Mouse (Mus musculus): ENCODE data around the gene Arhgef25.
"Not testable (repeated sequence)": the region's sequence is repeated elsewhere in the genome, so short reads cannot be mapped to it uniquely, and the experiment has no call there.

Gene Arhgef25

DNA sequence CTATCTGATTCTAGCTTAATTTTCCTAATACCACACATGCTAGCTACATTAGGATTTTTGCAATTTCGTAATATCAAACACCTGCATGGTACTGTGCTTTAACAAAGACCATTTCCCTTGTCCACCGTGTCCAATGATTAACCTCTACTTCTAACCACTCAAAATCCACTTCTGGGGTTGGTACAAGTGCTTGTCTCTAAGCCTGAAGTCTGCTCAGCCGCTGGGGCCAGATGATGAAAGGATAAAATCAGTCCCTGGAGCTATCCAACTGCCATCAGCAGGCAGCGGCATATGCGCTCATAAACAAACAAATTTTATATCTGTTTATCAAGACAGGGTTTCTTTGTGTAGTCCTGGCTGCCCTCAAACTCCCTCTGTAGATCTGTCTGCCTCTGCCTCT lies 14.7 kb upstream of the Arhgef25 start:
- no peak for DNase-seq (ENCODE audit: extremely low read depth, low read depth)

DNA sequence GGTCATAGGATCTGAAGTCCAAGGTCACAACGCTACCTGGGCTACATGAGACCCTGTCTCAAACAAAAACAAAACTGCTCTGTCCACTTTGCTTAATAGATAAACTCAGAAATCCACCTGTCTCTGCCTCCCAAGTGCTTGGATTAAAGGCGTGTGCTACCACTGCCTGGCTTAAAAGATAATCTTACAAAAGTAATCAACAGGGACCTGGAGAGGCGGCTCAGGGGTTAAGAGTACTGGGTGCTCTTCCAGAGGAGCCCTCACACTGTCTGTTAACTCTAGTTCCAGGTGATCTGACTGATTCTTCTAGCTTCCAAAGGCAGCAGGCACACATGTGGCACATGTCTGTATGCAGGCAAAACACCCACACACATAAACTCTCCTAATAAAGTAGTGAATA lies 13.2 kb upstream of the Arhgef25 start:
- no peak for DNase-seq (ENCODE audit: extremely low read depth, low read depth)

DNA sequence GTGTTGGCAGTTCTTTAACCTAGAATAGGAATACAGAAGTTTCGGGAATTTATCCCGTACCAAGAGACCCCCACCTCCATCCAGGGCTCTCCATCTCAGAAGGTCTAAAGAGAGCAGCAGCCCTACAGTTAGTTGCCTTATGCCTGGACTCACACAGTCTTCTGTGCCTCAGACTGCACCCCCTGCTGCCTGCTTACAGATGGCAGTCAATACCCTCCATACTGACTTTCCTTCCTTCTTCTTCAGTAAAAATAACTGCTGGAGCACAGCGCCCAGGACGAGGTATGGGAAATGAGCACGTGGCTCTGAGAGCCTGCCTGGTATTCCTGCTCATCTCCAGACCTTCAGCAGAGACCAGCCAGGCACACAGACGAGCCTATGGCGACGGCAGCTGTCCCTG lies 10.4 kb upstream of the Arhgef25 start:
- DNase-seq (ENCODE audit: extremely low read depth, low read depth) = no peak

DNA sequence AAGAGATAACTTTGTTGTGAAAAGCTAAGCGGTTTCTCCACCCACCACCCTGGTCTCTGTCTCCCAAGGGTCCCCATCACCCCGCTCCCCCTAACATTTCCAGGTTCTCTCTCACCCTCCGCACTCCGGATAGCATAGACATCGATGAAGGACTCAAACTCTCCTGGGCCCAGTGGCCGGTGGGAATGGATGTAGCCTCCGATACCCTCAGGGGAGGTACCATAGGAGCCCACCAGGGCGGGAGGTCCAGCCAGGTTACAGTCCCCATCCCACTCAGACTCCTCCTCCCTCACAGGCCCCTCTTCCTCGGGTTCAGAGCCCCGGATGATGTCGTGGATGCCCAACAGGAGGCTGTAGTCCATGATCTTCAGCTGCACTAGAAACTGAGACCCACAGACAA lies 9.6 kb upstream of the Arhgef25 start:
- DNase-seq (ENCODE audit: extremely low read depth, low read depth) = no peak

DNA sequence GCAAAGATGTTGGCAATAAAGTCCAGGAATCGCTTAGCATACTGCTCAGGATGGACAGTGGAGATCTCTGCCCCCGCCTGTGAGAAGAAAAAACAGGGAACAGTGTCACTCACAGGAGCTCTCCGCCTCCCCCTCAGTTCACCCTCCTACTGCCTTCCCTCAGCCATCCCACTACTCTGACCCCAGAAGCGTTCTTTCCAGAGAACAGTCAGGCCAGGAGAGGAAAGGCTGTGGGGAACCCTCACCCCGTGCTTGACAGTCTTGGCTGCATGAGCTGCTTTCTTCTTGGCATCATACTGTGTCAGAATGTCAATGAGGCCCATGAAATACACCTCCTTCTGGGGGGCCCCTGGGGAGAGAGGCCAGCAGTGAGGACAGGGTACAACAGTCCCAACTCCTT lies 9.2 kb upstream of the Arhgef25 start:
- no peak for DNase-seq (ENCODE audit: extremely low read depth, low read depth)

DNA sequence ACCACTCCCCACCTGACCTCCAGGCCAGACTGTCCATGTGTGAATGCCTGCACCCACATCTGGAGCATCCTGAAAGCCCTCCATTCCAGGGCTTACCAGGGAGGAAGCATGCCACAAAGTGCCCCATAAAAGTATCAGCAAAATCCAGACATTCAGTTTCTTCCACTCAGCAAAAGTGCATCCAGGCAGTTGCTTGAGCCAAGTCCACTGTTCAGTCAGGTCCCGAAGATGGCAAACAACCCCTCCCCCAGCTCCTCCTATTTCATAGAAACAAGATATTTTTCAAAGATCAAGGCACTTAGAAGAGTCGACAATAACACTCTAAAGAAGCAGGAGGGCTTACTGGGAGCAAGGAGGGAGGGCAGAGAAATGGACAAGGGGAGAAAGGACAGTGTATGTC lies 8.6 kb upstream of the Arhgef25 start:
- DNase-seq (ENCODE audit: extremely low read depth, low read depth) = no peak

DNA sequence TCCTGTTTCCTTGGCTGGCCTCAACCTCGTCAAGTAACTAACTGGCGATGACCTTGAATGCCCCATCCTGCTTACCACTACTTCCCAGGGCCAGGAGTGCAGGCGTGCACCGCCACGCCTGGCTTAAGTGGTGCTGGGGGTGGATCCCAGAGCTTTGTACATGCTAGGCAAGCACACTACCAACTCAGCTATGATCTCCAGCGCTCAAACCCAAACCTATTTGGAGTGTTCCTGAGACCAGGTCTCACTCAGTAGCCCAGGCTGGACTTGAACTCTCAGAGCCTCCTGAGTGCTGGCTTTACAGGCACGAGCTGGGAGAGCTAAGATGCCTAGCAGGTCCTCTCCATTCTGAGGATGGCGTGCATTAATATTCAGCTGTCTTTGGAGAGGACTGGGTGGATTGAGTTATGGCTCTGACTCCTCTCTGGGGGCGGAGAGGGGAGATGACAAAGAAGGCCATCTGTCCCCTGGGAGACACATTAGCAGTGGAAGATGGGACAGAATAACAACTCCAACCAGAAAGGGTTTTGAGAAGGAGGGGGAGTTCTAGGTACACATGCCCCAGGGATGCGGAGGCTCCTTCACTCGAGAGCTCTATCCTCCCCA lies 7.7 kb upstream of the Arhgef25 start:
- DNase-seq (ENCODE audit: extremely low read depth, low read depth) = no peak

DNA sequence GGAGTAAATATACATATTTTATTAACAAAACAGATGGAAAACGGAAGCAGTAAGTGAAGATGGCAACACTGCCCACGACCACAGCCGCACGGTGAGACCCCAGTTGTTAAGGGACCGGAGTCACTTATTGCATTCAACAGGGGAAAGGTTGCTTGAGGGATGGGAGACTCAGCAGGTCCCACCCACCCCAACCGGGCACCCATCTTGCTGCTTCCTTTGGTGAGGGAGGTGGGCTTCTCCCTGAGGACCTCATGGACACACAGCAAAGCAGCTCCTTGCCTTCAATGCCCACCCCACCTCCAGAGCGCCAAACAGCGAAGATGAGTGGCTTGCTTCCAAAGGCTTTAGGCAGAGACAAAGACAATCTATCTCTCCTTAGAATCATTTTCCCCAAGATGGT lies 7.2 kb upstream of the Arhgef25 start:
- DNase-seq (ENCODE audit: extremely low read depth, low read depth) = no peak

DNA sequence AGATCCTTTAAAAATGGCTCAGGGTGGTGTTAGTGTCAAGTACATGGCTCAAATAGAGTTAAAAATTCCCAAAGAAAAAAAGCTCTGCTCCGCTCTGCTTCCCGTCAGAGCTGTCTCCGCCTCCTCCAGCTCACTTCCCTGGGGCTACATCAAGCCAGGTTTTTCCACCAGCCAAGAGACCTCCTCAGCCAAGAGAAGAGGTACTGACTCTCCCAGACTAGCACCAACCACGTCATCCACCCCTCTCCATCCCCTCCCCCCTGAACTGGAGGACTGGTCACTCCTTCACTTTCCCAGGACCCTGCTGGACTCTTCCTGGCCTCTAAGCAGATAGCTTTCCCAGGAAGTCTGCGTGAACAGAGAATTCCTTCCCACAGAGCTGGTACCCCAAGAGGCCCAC lies 6.5 kb upstream of the Arhgef25 start:
- no peak for DNase-seq (ENCODE audit: extremely low read depth, low read depth)

DNA sequence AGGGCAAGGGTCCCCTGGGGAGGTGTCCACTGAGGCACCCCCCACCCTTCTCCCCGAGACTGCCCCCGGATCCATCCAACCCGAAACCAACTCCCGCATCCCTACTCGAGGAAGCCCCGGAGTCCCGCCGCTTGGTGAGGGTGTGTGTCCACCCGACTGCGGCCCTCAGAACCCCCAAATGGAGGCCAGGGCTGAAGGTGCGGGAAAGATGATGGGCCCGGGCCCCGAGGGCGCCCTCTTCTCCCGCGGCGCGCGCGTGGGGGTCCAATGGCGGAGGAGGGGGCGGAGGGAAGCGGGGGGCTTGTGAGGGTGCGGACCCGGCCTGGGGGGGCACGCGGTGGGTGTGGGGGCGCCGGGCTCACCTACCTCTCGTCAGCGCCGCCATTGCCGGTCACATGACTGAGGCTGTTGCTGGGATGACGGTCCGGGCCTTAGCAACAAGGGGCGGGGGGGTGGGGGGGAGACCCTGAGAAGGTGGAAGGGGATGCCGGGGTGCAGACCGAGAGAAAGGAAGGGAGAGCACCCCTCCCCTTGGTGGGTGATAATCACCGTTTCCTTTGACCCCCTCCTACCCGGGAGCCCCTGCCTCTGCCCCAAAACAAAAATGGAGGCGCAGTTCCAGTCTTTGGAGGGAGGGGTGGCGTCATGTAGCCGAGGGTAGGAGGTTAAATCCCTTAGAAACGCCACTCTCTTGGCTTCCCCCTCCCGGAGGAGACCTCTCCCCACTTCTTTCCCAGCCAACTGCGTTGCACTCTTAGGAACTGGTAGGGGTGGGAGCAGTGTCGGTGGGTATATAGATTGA lies 5.6 kb upstream of the Arhgef25 start, which contains the start of gene Dtx3:
Dtx3 (minus strand) TSS at position 401 of the 802 bp plus-strand sequence.
- DNase-seq (ENCODE audit: extremely low read depth, low read depth) = no peak

DNA sequence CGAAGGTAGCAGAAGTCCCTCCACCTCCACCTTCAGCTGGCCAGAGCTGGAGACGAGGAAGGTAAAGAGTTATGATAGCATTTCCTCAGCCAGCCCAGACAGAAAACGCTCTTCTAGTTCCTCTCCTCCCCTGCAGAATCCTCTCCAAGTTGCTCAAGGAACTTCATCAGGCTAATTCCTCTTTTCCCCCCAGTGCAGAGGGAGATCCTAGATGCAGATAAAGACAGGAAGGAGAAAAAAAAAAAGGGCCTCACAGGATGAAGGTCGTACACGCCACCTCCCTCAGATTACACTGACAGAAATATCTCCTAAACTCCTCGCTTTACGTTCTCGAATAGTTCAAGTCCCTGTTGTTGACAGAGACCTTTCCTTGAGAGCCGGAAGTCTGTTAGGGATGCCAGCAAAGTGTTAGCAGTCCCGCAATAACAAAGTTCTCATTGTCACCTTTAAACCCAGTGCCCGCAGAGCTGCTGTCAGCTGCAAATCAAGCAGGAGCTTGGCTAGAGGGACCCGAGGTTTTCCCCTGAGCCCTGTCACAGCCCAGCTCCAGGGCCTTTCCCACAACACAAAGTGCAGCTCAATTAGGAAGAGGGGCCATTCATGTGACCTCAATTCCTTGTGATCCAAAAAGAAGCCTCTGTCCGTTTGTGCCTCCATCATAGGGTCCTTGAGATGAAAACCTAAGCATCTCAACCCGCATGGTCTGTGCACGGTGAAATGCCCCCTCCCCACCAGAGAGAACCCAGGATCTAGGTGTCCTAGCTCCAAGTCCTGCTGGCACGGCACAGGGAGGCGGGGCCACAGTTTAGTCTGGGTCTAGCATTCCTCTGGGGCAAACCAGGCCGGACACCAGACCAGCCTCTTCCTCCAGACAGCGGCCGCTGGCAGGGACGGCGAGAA lies 4.8 kb upstream of the Arhgef25 start:
- DNase-seq (ENCODE audit: extremely low read depth, low read depth) = peak; percentile 83

DNA sequence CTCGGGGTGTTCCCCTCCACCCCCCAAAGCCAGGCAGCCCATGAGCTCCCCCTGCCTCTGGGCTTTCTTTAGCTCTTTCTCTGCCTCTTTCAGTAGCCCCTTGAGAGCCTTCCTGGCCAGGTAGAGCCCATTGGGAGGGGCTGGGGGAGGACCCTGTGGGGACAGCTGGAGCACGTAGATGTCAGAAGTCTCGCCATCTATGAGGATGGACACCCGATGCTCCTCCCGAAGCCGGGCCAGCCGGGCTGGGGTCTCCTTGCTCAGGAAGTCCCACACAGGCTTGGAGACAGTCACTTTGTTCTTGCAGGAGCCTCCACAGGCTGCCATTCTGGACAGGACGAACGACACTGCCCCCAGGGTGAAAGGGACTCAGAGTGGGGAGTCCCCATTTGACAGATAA lies 3.1 kb upstream of the Arhgef25 start:
- DNase-seq (ENCODE audit: extremely low read depth, low read depth) = no peak

DNA sequence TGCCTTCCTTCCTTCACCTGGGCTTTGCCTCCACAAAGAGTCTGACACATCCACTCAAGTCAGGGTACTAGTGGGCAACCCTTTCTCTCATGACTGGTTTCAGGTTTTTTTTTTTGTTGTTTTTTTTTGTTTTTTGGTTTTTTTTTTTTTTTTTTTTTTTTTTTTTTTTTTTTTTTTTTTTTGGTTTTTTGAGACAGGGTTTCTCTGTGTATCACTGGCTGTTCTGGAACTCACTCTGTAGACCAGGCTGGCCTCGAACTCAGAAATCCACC lies 2.1 kb upstream of the Arhgef25 start:
- DNase-seq (ENCODE audit: extremely low read depth, low read depth) = not testable (repeated sequence)

DNA sequence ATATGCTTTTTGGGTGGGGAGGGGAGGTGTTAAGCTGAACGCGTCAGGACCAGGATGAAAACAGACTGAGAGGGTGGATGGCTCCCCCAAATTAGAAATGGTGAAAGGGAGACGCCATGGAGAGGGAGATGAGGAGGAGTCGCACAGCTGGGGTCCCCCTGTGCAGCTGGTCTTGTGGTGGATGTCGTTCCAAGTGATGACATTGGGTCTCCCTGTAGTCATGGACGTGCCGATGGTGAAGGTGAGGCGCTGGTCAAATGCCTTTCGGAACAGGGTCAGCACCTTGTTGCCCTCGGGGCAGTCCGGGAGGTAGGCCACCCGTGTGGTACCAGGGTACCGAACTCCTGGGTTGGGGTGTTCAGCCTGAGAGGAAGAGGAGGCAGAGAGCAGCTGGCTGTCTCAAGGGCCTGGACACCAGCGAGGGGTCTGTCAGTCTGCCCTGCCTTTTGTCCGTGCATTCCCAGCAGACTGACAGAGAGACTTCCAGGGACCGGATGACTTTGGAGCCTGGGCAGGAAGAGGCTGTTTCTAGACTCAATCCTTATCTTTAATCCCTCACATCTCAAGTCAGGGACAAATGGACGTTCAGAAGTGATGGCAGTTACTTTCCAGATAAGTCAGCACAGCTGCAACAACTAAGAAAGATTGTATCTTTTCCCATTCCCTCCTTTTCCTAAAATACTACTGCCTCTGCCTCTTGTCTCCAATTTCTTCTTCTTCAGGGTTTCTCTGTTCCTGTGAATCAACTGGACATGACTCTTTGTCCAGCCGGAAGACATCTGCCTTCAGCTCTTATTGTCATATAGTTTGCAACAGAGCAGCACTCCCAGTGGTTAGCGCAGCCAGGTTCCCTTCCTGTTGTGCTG lies 1.5 kb upstream of the Arhgef25 start:
- DNase-seq (ENCODE audit: extremely low read depth, low read depth) = no peak

DNA sequence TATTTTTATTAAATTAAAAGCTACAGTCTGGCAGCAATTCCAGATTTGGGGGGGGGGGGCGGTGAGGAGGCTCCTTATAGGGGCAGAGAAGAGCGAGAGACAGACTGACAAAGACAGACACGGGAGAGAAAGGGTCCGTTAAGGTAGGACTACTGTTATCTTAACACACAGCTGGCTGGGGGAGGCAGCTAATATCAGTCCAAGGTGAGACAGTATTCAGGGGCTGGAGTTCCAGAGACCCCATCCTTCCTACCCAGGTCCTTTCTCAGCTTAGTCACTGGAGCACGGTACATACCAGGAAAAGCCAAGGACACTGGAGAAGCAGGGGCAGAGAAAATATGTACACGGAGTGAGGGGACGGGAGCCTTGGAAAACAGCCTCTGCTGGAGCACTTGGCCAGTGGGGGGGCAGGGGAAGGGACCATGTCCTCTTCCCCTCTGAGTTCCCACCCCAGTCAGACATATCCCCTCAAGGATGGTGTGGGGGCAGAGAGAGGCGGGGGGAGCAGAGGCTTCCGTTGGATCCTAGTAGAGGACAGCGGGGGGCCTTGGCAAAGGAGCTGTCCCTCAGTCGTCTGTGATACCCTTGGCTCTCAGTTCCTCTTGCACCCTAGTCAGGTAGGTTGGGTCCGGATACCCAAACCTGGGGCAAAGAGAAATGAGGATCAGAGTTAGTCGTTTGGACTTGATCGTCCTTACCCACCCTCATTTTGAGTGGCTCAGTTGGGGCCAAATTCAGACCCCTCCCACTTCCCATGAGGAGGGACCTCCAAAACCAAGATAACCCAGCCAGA lies 711 bp upstream of the Arhgef25 start:
- DNase-seq (ENCODE audit: extremely low read depth, low read depth) = no peak

DNA sequence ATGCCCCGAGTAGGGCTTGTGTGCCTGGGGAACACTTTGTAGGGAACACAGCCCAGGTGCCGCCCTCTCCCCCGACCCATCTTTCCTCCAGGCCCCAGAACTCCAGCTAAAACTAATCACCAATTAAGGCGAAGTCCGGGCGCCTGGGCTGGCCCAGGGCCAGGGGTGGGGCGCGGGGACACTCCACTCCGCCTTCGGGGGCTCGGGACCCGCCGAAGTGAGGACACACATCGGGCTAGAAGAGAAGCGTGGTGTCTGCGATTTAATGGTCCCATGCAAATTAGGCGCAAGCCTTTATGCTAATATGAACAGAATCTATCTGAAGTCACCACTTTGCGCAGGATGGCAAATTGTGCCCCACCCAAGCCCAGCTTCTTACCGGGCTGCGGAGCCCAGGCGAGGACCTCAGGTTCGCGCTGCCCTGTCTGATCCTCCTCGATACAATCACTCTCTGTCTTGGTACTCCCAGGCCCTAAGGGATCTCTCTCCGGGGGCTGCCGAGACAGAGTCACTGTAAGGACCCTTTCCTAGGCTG lies 700 bp downstream of the Arhgef25 start:
- no peak for DNase-seq (ENCODE audit: extremely low read depth, low read depth)

DNA sequence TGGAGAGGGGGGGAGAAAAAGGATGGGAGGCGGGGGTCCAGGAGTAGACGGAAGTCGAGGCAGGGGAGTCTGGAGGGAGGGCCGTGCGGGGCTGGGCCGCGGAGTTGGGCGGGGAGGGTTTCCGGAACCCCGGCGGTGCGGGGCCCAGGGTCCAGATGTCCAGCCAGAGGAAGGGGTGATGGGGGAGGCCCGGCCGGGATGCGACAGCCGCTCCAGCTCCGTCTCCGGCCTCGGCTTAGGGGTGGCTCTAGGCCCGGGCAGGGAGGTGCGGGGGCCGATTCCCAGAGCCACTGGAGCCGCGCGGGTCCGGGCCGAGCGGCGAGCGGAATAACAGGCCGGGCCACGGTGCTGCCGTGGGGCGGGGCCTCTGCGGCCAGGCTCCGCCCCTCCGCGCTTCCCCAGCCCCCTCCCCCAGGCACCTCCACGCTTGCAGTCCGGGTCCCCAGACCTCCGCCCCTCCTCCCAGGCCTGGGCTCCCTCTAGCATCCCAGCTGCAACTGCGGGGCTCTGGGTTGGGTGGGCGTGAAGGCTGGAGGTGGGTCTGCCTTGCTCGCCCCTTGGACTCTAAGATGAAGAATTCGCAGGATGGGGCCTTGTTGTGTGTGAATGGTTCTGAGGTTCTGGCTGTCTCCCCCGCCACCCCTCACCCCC lies 1.3 kb downstream of the Arhgef25 start:
- DNase-seq (ENCODE audit: extremely low read depth, low read depth) = no peak

DNA sequence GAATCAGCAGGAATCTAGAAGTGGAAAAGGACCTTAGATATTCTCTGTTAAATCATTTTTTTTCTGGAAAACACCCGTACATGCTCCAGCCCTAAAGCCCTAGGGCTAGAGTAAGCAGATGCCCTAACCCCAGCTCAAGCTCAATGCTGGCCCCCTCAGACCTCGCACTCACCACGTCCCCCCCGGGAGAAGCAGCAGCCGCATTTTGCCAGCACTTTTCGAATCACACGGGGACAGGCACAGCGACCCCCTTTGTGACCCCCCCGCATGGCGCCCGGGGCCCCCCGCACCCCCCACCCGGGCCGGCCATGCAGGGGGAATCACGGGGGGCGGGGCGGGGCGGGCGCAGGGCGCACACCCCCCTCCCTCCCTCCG lies 1.8 kb downstream of the Arhgef25 start:
- no peak for DNase-seq (ENCODE audit: extremely low read depth, low read depth)

DNA sequence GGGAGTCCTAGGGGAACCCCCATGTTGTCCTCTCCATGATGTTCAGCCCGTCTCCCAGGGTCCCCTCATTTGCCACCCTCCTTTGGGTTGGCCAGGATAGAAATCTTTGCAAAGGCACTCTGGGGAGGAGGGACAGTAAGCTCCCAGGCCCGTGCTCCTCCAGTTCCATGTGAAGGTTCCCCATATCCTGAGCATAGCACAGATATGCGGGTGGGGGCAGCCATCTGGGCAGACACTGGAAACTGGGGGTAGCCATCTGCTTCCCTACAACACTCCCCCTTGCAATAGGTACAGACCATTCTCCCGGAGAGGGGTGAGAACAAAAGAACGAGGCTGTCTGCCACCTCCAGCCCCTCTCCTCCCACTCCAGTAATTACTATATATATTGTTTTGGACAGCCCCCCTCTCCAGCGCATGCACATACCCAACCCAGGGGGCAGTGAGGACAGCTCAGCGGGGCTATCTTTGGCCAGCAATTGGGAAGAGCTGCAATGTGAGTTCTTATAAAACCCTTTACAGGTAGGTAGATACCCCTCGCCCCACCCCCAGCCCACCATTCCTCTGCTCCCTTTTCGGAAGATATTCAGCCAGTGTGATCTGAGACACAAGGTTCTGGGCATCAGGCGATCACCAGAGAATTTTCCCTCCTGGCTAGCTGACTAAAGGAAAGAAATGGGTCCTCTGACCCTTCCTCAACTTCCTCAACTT lies 2.4 kb downstream of the Arhgef25 start:
- DNase-seq (ENCODE audit: extremely low read depth, low read depth) = no peak

Measured in MEL-GATA-1-ER (cell line).